8 mouse cellular contexts compared by ENCODE assay signal in genomic region chr5:63649070-63649532, GRCm38 (mm10). TPM values are rescaled to one million over a fixed set of nuclear protein-coding genes. Genes with fewer than 3 reads are reported as not detected.
DNase-seq lines count a peak whose midpoint lies in the region; ATAC-seq lines count a peak whose summit lies in the region.

Nwd2 (plus strand) TSS chr5:63649102.

- 1% methylated on average over 29 of the region's 29 CpGs for WGBS in lung, embryonic 15.5 days
- WGBS in midbrain, embryonic 16.5 days, result 1% methylated on average over 28 of the region's 29 CpGs

- no peaks in the 10 kb centered on the region for H3K9me3 ChIP-seq in lung, embryonic 15.5 days
- H3K9me3 ChIP-seq in midbrain, embryonic 16.5 days (replicated peaks; ENCODE audit: control insufficient read depth, low read length, poor library complexity, severe bottlenecking), result no peaks in the 10 kb centered on the region

- H3K4me3 ChIP-seq in lung, embryonic 15.5 days, result peak within 1 kb of the TSS; percentile 42
- H3K4me3 ChIP-seq in midbrain, embryonic 16.5 days (ENCODE audit: low read depth, low read length), result peak within 1 kb of the TSS; percentile 76

- H3K4me1 ChIP-seq in lung, embryonic 15.5 days, result peaks cover 14% of the 10 kb centered on the region
- H3K4me1 ChIP-seq in midbrain, embryonic 16.5 days (ENCODE audit: control insufficient read depth, insufficient read depth, low read length), result peaks cover 3% of the 10 kb centered on the region; the same call in 1 of the 2 replicates

- peak within 1 kb of the TSS; percentile 3; the same call in 1 of the 2 replicates for H3K9ac ChIP-seq in lung, embryonic 15.5 days
- peak within 1 kb of the TSS; percentile 76 for H3K9ac ChIP-seq in midbrain, embryonic 16.5 days (ENCODE audit: low read depth, low read length)

- no peaks in the 10 kb centered on the region for H3K36me3 ChIP-seq in lung, embryonic 15.5 days
- H3K36me3 ChIP-seq in midbrain, embryonic 16.5 days (ENCODE audit: control insufficient read depth, insufficient read depth, low read length), result no peaks in the 10 kb centered on the region

- H3K27ac ChIP-seq in lung, embryonic 15.5 days, result no peak within 1 kb of the TSS
- H3K27ac ChIP-seq in midbrain, embryonic 16.5 days (ENCODE audit: low read length), result peak within 1 kb of the TSS; percentile 58

- H3K27me3 ChIP-seq in lung, embryonic 15.5 days, result peaks cover 51% of the 10 kb centered on the region
- H3K27me3 ChIP-seq in midbrain, embryonic 16.5 days (ENCODE audit: control insufficient read depth, insufficient read depth, low read depth, low read length), result peaks cover 2% of the 10 kb centered on the region; the same call in 1 of the 2 replicates

- peak within 1 kb of the TSS; percentile 90 for H3K4me2 ChIP-seq in lung, embryonic 15.5 days
- H3K4me2 ChIP-seq in midbrain, embryonic 16.5 days (ENCODE audit: low read length), result peak within 1 kb of the TSS; percentile 99

- ATAC-seq in lung, embryonic 15.5 days (ENCODE audit: borderline replicate concordance, extremely low read depth, low FRiP score, low TSS enrichment), result 0 out of 2 replicates have a peak, but pooled peaks have one; percentile 8
- peak; percentile 54 for ATAC-seq in midbrain, embryonic 16.5 days

- DNase-seq in lung, postnatal 14 days, result no peak
- peak; percentile 31 to 52 for DNase-seq in frontal cortex, postnatal 14 days (ENCODE audit: low spot score in 2 of 2)
- peak; percentile 27 to 53 for DNase-seq in layer of hippocampus, postnatal 14 days (ENCODE audit: low spot score in 2 of 2)
- DNase-seq in adrenal gland, postnatal 25 days, result no peak
- DNase-seq in urinary bladder, postnatal 14 days (ENCODE audit: low spot score), result no peak
- no peak for DNase-seq in heart, adult 9 months (ENCODE audit: low spot score in 2 of 2)

RNA-seq across cellular contexts. Expression of gene Nwd2, which starts in this region (rescaled TPM):
- 0.08 and 0.09 TPM in 2 replicates for polyA plus RNA-seq in lung, embryonic 15.5 days (2015; fragmentation: Nextera tagmentation; extraction: Ambion mirVana)
- total RNA-seq in layer of hippocampus, postnatal 14 days (2021), result 10 to 100 TPM; 24.3 to 30.8 TPM
- polyA plus RNA-seq in midbrain, embryonic 16.5 days (2015; fragmentation: Nextera tagmentation; extraction: Ambion mirVana), result 13.6 and 25.7 TPM in 2 replicates
- not detected in 2 replicates for total RNA-seq in adrenal gland, postnatal 25 days (2021)

Comparison
In these comparisons a context has a peak if more than half of its experiments do, and no peak if none do; other contexts are left out.
1. RNA of gene Nwd2 (total RNA-seq): 24.3 to 30.8 TPM in layer of hippocampus, postnatal 14 days; not detected in adrenal gland, postnatal 25 days; every median in the first group is over 10 times any median in the second.
2. RNA of gene Nwd2 (polyA plus RNA-seq): 13.6 to 25.7 TPM in midbrain, embryonic 16.5 days; 0.08 to 0.09 TPM in lung, embryonic 15.5 days; every median in the first group is over 10 times any median in the second.
3. Peak in ATAC-seq, H3K4me3 ChIP-seq, H3K9ac ChIP-seq and H3K4me2 ChIP-seq in lung, embryonic 15.5 days; RNA of the gene not detected or under 1 TPM.
4. DNase-seq: peak in frontal cortex, postnatal 14 days (2 of 2) and layer of hippocampus, postnatal 14 days (2 of 2); none in lung, postnatal 14 days (single experiment), adrenal gland, postnatal 25 days (single experiment), urinary bladder, postnatal 14 days (single experiment) and heart, adult 9 months (0 of 2).